Mouse (Mus musculus): Measurements from ENCODE around the gene Rsc1a1. TPM values are rescaled to one million over a fixed set of nuclear protein-coding genes. Genes with fewer than 3 reads are reported as not detected.

Rsc1a1 gene
- polyA plus RNA-seq, 1 experiment from 2014 or later: not detected

DNA sequence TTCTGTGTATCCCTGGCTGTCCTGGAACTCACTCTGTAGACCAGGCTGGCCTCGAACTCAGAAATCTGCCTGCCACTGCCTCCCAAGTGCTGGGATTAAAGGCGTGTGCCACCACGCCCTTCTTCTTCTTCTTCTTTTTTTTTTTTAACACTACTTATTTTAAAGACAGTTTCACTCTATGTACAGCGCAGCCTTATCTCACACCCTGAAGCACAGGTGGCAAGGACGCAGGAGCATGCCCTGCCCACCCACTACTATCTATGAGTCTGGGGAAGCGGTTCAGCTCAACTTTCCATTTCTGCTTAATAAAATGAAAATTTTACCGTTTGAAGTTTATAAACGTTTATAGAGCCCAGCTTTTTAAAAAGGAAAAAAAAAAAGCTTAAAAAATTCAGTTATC, 3.1 kb upstream of the Rsc1a1 start:
- H3K36me3 ChIP-seq: peaks cover 93% of the 10 kb centered on the region
- peaks cover 5% of the 10 kb centered on the region; the same call in 1 of the 2 replicates for H3K4me1 ChIP-seq
- ATAC-seq (replicated peaks; ENCODE audit: low FRiP score): no peak
- H3K27ac ChIP-seq: no peak overlapping the region
- 91% methylated on average over 8 of the region's 8 CpGs for WGBS
- H3K9me3 ChIP-seq (replicated peaks): no peaks in the 10 kb centered on the region
- no peaks in the 10 kb centered on the region for H3K27me3 ChIP-seq
- H3K4me2 ChIP-seq: no peak overlapping the region
- H3K4me3 ChIP-seq (replicated peaks): no peak overlapping the region
- H3K9ac ChIP-seq: no peak overlapping the region

DNA sequence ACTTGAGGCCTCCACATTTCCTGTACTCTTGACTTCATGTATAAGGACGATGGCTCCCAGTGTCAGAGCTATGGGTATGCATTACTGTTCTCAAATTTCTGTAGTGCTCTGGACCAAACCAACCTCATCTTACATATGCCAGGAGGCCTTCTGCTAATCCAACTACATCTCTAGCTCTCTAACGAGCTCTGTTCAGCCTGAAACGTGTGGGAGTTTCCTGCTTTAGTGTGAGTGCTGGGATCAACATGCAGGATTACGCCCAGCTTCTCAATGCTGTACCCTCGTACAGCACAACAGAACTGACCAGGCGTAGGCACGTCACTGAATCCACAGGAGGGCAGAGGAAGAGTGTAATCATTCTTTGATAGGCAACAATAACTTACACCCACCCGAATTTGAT, 1.1 kb upstream of the Rsc1a1 start:
- Histone ChIP-seq H3K36me3 (peaks cover 85% of the 10 kb centered on the region), H3K9ac (no peak overlapping the region), H3K4me1 (peaks cover 14% of the 10 kb centered on the region), H3K9me3 (replicated peaks) (no peaks in the 10 kb centered on the region), H3K4me3 (replicated peaks) (no peak overlapping the region), H3K27me3 (no peaks in the 10 kb centered on the region), H3K27ac (peak overlapping the region; percentile 67), H3K4me2 (no peak overlapping the region)
- WGBS: 43% methylated on average over 8 of the region's 8 CpGs
- 0 out of 2 replicates have a peak, but pooled peaks have one; percentile 46 for ATAC-seq (replicated peaks; ENCODE audit: low FRiP score)

DNA sequence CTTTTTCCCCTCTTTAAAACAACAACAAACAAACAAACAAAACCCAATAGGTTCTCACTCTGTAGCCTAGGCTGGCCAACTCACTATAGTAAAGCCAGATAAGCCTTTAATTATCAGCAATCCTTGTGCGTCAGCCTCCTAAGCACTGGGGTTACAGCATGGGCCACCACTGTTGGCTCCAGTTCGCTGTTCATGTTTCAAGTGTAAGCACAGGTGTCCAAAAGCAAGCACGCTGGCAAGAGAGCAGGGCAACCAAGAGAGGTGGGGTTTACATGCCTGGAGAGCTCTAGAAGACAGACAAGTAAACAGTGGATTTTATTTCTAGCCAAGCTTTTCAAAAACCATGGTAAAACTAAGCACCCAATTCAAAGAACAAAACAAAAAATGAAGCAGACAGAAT, 694 bp upstream of the Rsc1a1 start:
- Histone ChIP-seq H3K9me3 (replicated peaks) (no peaks in the 10 kb centered on the region), H3K4me3 (replicated peaks) (no peak overlapping the region), H3K27ac (peak overlapping the region; percentile 67), H3K36me3 (peaks cover 81% of the 10 kb centered on the region), H3K9ac (no peak overlapping the region), H3K4me2 (no peak overlapping the region), H3K27me3 (no peaks in the 10 kb centered on the region), H3K4me1 (peaks cover 14% of the 10 kb centered on the region)
- WGBS: 65% methylated on average over 3 of the region's 3 CpGs
- no peak for ATAC-seq (replicated peaks; ENCODE audit: low FRiP score)

DNA sequence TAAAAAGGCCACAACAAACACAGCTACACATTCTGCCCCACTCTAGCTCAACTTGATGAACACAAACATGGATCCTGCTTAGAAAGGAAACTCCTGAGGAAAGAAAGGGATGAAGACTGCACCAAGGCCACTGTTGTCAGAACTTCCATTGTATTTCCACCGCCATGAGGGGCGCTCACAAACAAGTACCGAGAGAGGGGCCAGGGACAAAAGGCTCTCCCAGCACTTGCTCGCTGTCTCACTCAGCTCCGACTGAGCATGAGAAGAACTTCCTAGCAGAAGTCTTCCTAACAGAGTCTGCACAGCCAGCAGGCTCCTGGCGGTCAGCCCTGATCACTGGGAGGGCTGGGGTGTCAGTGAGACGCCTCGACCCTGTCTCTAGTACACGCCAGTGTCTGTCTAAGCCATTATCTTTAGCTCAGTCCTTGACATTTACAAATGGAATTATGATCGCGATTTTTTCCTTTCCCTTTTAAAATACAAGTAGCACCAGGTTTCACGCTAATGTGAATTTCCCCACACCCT, 2.6 kb downstream of the Rsc1a1 start:
- no peak overlapping the region for H3K4me3 ChIP-seq (replicated peaks)
- no peaks in the 10 kb centered on the region for H3K9me3 ChIP-seq (replicated peaks)
- 76% methylated on average over 12 of the region's 12 CpGs for WGBS
- H3K4me2 ChIP-seq: no peak overlapping the region
- ATAC-seq (replicated peaks; ENCODE audit: low FRiP score): no peak
- H3K36me3 ChIP-seq: peaks cover 57% of the 10 kb centered on the region
- no peaks in the 10 kb centered on the region for H3K27me3 ChIP-seq
- peaks cover 34% of the 10 kb centered on the region for H3K4me1 ChIP-seq
- peak overlapping the region; percentile 45 for H3K27ac ChIP-seq
- no peak overlapping the region for H3K9ac ChIP-seq

DNA sequence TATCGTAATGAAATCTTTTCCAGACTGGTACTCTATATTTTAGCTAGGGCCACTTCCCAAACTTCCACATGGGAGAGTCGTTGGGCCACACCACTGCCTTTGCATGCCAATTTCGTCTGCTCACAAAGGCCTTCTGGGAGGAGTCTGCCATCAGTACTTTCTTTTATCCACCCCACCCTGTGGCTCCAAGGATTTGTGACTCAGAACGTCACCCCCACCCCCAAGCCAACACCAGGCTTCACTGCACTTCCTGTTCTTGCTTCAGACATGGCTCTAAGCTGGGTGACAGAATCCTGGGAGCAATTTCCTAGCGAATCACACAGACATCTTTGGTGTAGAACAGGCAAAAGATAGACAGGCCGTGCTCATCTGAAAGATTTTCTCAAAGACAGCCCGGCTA, 3.6 kb downstream of the Rsc1a1 start:
- H3K36me3 ChIP-seq: peaks cover 50% of the 10 kb centered on the region
- H3K9ac ChIP-seq: no peak overlapping the region
- H3K27me3 ChIP-seq: no peaks in the 10 kb centered on the region
- H3K9me3 ChIP-seq (replicated peaks): no peaks in the 10 kb centered on the region
- ATAC-seq (replicated peaks; ENCODE audit: low FRiP score): no peak
- no peak overlapping the region for H3K4me3 ChIP-seq (replicated peaks)
- H3K4me2 ChIP-seq: no peak overlapping the region
- peaks cover 33% of the 10 kb centered on the region for H3K4me1 ChIP-seq
- 53% methylated on average over 7 of the region's 7 CpGs for WGBS
- peak overlapping the region; percentile 24; the same call in 1 of the 2 replicates for H3K27ac ChIP-seq

DNA sequence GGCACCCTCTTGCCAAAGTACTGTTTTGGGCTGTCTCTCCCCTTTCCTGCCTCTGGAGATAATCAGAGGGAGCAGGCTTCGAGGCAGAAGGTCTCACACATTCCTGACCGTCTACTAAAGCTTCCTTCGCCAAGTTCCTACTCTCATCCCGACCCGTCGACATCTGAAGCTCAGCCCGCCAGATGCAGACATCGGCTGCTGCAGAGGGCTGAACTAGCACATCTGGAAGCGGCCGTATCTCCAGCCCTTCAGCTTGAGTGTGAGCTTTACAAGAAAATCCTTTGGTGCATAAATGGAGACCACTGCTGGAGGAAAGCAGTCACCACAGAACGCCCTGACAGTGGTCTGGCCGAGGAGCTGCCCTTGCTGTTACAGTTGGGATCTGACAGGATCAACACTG, 4.5 kb downstream of the Rsc1a1 start:
- H3K9me3 ChIP-seq (replicated peaks): no peaks in the 10 kb centered on the region
- no peak overlapping the region for H3K4me2 ChIP-seq
- WGBS: 51% methylated on average over 12 of the region's 12 CpGs
- H3K36me3 ChIP-seq: peaks cover 42% of the 10 kb centered on the region
- H3K27me3 ChIP-seq: no peaks in the 10 kb centered on the region
- ATAC-seq (replicated peaks; ENCODE audit: low FRiP score): no peak
- no peak overlapping the region for H3K4me3 ChIP-seq (replicated peaks)
- H3K4me1 ChIP-seq: peaks cover 33% of the 10 kb centered on the region
- H3K27ac ChIP-seq: no peak overlapping the region
- H3K9ac ChIP-seq: no peak overlapping the region

DNA sequence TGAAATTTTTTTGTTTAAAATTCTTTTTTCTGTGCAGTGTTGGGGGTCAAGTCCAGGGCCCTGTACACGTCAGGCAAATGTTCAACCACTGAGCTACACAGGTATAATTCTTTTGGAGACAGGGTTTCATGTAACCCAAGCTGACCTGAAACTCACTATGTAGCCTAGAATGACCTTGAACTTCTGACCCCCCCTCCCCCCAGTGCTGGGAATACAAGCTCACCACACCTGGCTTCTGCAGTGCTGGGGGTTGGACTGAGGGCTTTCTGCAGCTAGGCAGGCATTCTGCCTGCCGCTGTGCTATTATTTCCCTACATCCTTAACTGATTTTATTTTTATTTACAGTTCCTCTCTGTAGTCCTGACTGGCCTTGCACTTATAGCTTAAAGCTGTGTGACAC, 6.4 kb downstream of the Rsc1a1 start:
- Histone ChIP-seq H3K4me1 (peaks cover 35% of the 10 kb centered on the region), H3K4me2 (no peak overlapping the region), H3K27ac (no peak overlapping the region), H3K4me3 (replicated peaks) (no peak overlapping the region), H3K27me3 (no peaks in the 10 kb centered on the region), H3K9me3 (replicated peaks) (no peaks in the 10 kb centered on the region), H3K36me3 (peaks cover 23% of the 10 kb centered on the region), H3K9ac (no peak overlapping the region)
- peak; percentile 12; the same call in 1 of the 2 replicates for ATAC-seq (replicated peaks; ENCODE audit: low FRiP score)
- WGBS: 68% methylated on average over 2 of the region's 2 CpGs

DNA sequence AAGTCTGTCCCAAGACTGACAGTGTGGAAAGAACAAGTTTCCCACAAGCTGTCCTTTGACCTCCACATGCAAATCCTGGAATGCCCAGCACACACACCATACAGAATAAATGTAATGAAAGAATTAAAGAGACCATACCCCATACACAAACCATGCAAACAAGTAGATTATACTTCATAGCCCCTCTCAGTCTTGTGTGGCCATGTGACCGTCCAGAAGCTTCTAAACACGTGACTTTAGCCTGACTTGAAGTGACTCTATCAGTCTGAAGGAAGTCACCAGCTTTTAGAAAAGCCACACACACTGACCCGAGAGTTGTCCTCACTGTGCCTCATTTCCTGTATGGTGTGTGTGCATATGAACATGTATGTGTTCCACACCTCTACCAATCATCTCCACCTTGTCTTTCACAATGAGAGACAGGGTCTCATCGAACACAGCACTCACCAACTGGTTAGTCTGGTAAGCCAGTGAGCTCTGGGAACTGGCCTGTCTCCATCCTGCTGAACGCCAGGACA, 8.9 kb downstream of the Rsc1a1 start:
- Histone ChIP-seq H3K4me2 (no peak overlapping the region), H3K9ac (no peak overlapping the region), H3K4me3 (replicated peaks) (no peak overlapping the region), H3K27me3 (no peaks in the 10 kb centered on the region), H3K9me3 (replicated peaks) (no peaks in the 10 kb centered on the region), H3K4me1 (peaks cover 26% of the 10 kb centered on the region), H3K36me3 (0 out of 2 replicates have a peak, but pooled peaks cover 7% of the 10 kb centered on the region), H3K27ac (no peak overlapping the region)
- WGBS: 83% methylated on average over 5 of the region's 5 CpGs
- ATAC-seq (replicated peaks; ENCODE audit: low FRiP score): no peak

DNA sequence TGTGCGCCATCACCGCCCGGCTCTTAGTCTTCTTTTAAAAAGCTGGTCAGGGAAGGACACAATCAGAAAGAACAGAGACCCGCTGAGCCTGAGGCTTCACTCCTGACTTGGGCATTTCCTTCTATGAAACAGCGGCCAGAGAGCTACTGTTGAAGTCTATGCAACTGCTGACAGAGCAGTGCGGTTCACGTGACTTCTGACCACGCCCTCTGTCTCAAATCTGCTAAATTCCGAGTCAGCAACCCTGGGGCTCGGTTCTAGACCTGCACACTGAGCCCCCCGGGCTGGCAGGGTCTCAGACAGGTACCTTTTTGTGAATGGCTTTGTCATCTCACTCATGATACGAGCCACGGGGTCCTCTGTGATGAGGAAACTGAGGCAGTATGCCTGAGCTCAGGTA, 13.1 kb downstream of the Rsc1a1 start:
- H3K27me3 ChIP-seq: no peaks in the 10 kb centered on the region
- no peak overlapping the region for H3K27ac ChIP-seq
- WGBS: 79% methylated on average over 13 of the region's 13 CpGs
- H3K4me3 ChIP-seq (replicated peaks): no peak overlapping the region
- ATAC-seq (replicated peaks; ENCODE audit: low FRiP score): no peak
- no peak overlapping the region for H3K4me2 ChIP-seq
- no peaks in the 10 kb centered on the region for H3K36me3 ChIP-seq
- H3K4me1 ChIP-seq: peaks cover 6% of the 10 kb centered on the region; the same call in 1 of the 2 replicates
- no peak overlapping the region for H3K9ac ChIP-seq
- no peaks in the 10 kb centered on the region for H3K9me3 ChIP-seq (replicated peaks)

DNA sequence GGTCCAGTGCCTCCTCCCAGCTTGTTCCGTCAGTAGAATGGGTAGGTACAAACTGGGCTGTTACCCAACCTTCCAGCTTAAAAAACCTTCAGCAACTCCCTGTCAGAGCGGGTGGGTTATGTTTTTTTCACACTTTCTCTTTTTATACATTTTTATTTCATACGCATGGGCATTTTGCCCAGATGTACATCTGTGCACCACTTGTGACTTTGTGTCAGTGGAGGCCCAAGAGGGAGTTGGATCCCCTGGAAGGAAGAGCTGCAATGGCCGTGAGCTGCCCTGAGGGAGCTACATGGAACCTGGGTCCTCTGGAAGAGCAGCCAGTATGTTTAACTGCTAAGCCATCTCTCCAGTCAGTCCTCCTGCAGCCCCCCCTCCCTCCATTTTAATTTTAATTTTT, 14.0 kb downstream of the Rsc1a1 start:
- Histone ChIP-seq H3K4me3 (replicated peaks) (no peak overlapping the region), H3K27ac (no peak overlapping the region), H3K36me3 (no peaks in the 10 kb centered on the region), H3K9ac (no peak overlapping the region), H3K4me2 (no peak overlapping the region), H3K27me3 (no peaks in the 10 kb centered on the region), H3K9me3 (replicated peaks) (no peaks in the 10 kb centered on the region), H3K4me1 (peaks cover 6% of the 10 kb centered on the region; the same call in 1 of the 2 replicates)
- 69% methylated on average over 4 of the region's 4 CpGs for WGBS
- ATAC-seq (replicated peaks; ENCODE audit: low FRiP score): no peak

DNA sequence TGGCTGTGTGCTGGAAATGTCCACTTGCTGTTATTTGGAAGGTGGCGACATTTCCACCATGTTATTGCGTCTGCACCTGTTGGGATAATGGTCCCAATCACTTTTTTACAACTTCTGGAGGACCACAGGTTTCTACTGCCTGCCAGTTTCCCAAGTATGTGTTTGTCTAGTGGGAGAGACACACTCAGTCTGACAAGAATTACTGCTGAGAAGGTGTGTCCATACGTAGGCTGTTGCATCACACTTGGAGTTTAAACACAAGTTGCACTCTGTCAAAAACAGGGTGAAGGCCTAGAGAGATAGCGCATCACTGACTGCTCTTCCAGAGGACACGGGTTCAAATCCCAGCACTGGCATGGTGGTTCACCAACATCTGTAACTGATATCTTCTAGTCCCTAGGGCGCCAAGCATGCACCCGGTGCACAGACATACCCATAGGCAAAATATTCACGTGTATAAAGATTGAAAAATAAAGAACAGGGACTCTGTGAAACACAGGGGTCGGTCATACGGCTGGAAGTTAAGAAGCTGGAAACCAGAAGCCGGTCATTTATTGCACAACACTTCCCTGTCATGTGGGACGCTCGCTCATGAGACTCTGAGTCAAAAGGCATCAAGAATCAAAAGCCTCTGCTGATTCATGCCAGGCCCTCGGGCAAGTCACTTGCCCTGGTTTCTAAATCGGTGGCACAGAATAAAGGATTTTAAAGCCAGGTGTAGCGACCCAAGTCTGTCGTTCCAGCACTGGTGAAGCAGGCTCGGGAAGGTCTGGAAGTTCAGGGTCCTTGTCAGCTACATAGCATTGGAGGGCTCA, 15.3 kb downstream of the Rsc1a1 start:
- H3K4me1 ChIP-seq: peaks cover under 1% of the 10 kb centered on the region; the same call in 1 of the 2 replicates
- no peak overlapping the region for H3K4me3 ChIP-seq (replicated peaks)
- H3K9me3 ChIP-seq (replicated peaks): no peaks in the 10 kb centered on the region
- ATAC-seq (replicated peaks; ENCODE audit: low FRiP score): no peak
- 77% methylated on average over 18 of the region's 18 CpGs for WGBS
- no peaks in the 10 kb centered on the region for H3K27me3 ChIP-seq
- no peak overlapping the region for H3K27ac ChIP-seq
- no peak overlapping the region for H3K4me2 ChIP-seq
- H3K9ac ChIP-seq: no peak overlapping the region
- no peaks in the 10 kb centered on the region for H3K36me3 ChIP-seq

DNA sequence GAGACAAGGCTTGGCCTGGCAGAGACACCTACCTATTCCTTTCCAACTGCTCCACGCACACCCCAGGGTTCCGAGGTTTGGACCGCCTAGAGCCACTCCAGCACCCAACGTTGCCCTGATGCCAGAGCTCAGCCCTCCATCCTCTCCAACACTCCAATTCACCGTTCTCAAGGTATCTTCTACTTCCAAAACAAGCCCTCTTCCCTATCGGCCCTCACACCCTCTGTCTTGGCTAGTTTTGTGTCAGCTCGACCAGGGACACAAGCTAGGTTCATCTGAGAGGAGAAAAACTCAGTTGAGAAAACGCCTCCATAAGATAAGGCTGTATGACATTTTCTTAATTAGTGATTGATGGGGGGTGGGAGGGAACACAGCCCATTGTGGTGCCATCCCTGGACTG, 20.6 kb downstream of the Rsc1a1 start, which contains the start of gene Plekhm2:
Plekhm2 (minus strand) TSS at position 101 of the 400 bp plus-strand sequence.
- ATAC-seq (replicated peaks; ENCODE audit: low FRiP score): no peak
- no peaks in the 10 kb centered on the region for H3K9me3 ChIP-seq (replicated peaks)
- peak within 1 kb of the TSS; percentile 82 for H3K27ac ChIP-seq
- H3K9ac ChIP-seq: peak within 1 kb of the TSS; percentile 91
- H3K4me2 ChIP-seq: peak within 1 kb of the TSS; percentile 91
- 69% methylated on average over 8 of the region's 8 CpGs for WGBS
- no peaks in the 10 kb centered on the region for H3K27me3 ChIP-seq
- H3K4me1 ChIP-seq: peaks cover 22% of the 10 kb centered on the region
- H3K4me3 ChIP-seq (replicated peaks): peak within 1 kb of the TSS; percentile 88
- peaks cover 21% of the 10 kb centered on the region for H3K36me3 ChIP-seq

All from kidney, embryonic 15.5 days (tissue).